ENCODE assay signal across 26 mouse cellular contexts in genomic region chr13:54299295-54299694, GRCm38 (mm10).
DNase-seq lines count a peak whose midpoint lies in the region; ATAC-seq lines count a peak whose summit lies in the region.
"Had no signal": no experiment of that assay in that cellular context is flagged by ENCODE, and none has a peak within 500 bp of the region (broad histone marks: within the 10 kb centered on the region; RNA-seq: fewer than 3 reads in every experiment).

No protein-coding gene starts in this region.

- no peak for ATAC-seq in midbrain, embryonic 15.5 days (replicated peaks)
- ATAC-seq: forebrain, postnatal 0 days had no signal

- 92% methylated on average over 5 of the region's 5 CpGs for WGBS in midbrain, embryonic 15.5 days
- WGBS in midbrain, embryonic 10.5 days = 91% methylated on average over 5 of the region's 5 CpGs

- H3K4me2 ChIP-seq in midbrain, embryonic 15.5 days = no peak overlapping the region
- H3K4me2 ChIP-seq: embryonic facial prominence, embryonic 13.5 days; heart, embryonic 15.5 days; hindbrain, embryonic 13.5 days; limb, embryonic 12.5 days; liver, embryonic 15.5 days; lung, embryonic 14.5 days; neural tube, embryonic 12.5 days had no signal

- DNase-seq in heart, adult 11 months = peak; percentile 60
- DNase-seq in heart, postnatal 36 days = no peak
- DNase-seq in midbrain, embryonic 10.5 days (ENCODE audit: low spot score) = no peak
- peak; percentile 74 for DNase-seq in cerebellum, adult 9-11 months
- no peak for DNase-seq in gastrocnemius, adult 18-20 months (ENCODE audit: low spot score)
- DNase-seq: adrenal gland, postnatal 25 days; B cell, adult 2 months; gastrocnemius, postnatal 14 days; kidney, adult 11 months; kidney, postnatal 36 days; lung, postnatal 14 days; right cerebral cortex, postnatal 14 days; thymus, postnatal 4 days had no signal

- no peak overlapping the region for H3K9ac ChIP-seq in midbrain, embryonic 15.5 days
- H3K9ac ChIP-seq: embryonic facial prominence, embryonic 13.5 days; forebrain, postnatal 0 days; heart, embryonic 15.5 days; hindbrain, embryonic 13.5 days; limb, embryonic 12.5 days; liver, embryonic 15.5 days; lung, embryonic 14.5 days; neural tube, embryonic 12.5 days had no signal

- H3K4me1 ChIP-seq in midbrain, embryonic 15.5 days = peaks cover 34% of the 10 kb centered on the region
- H3K4me1 ChIP-seq in midbrain, embryonic 10.5 days = peaks cover 40% of the 10 kb centered on the region

- H3K27ac ChIP-seq in midbrain, embryonic 15.5 days = peak overlapping the region; percentile 63; the same call in 1 of the 2 replicates
- no peak overlapping the region for H3K27ac ChIP-seq in midbrain, embryonic 10.5 days (replicated peaks)
- H3K27ac ChIP-seq: embryonic facial prominence, embryonic 13.5 days; forebrain, embryonic 10.5 days; heart, embryonic 10.5 days; heart, embryonic 15.5 days; layer of hippocampus, adult 2 months; left cerebral cortex, adult 2 months; limb, embryonic 12.5 days; liver, embryonic 15.5 days; neural tube, embryonic 12.5 days had no signal

- no peaks in the 10 kb centered on the region for H3K27me3 ChIP-seq in midbrain, embryonic 15.5 days (replicated peaks)
- H3K27me3 ChIP-seq in midbrain, embryonic 10.5 days (ENCODE audit: low read depth, poor library complexity, severe bottlenecking) = peaks cover 56% of the 10 kb centered on the region
- H3K27me3 ChIP-seq: embryonic facial prominence, embryonic 13.5 days; heart, embryonic 15.5 days; hindbrain, embryonic 13.5 days; neural tube, embryonic 12.5 days had no signal

- no peak overlapping the region for H3K4me3 ChIP-seq in midbrain, embryonic 15.5 days
- H3K4me3 ChIP-seq in midbrain, embryonic 10.5 days = no peak overlapping the region
- H3K4me3 ChIP-seq: embryonic facial prominence, embryonic 13.5 days; forebrain, embryonic 10.5 days; heart, embryonic 10.5 days; heart, embryonic 15.5 days; hindbrain, embryonic 13.5 days; layer of hippocampus, adult 2 months; left cerebral cortex, adult 2 months; limb, embryonic 12.5 days; liver, embryonic 15.5 days; neural tube, embryonic 12.5 days had no signal

- no peaks in the 10 kb centered on the region for H3K36me3 ChIP-seq in midbrain, embryonic 15.5 days (replicated peaks)
- H3K36me3 ChIP-seq in midbrain, embryonic 10.5 days = no peaks in the 10 kb centered on the region
- H3K36me3 ChIP-seq: embryonic facial prominence, embryonic 13.5 days; forebrain, embryonic 10.5 days; heart, embryonic 10.5 days; heart, embryonic 15.5 days; hindbrain, embryonic 13.5 days; limb, embryonic 12.5 days; liver, embryonic 15.5 days; neural tube, embryonic 12.5 days had no signal

- intact Hi-C loops in heart, postnatal 36 days (cut with DNase I) = no loop called here

- H3K9me3 ChIP-seq in midbrain, embryonic 15.5 days = no peaks in the 10 kb centered on the region
- H3K9me3 ChIP-seq in midbrain, embryonic 10.5 days (replicated peaks) = no peaks in the 10 kb centered on the region
- H3K9me3 ChIP-seq: embryonic facial prominence, embryonic 13.5 days; forebrain, embryonic 10.5 days; heart, embryonic 10.5 days; heart, embryonic 15.5 days; hindbrain, embryonic 13.5 days; limb, embryonic 12.5 days; liver, embryonic 15.5 days; neural tube, embryonic 12.5 days had no signal

Comparison
In these comparisons a context has a peak if more than half of its experiments do, and no peak if none do; other contexts are left out.
1. DNase-seq: peak in heart, adult 11 months (single experiment) and cerebellum, adult 9-11 months (single experiment); none in heart, postnatal 36 days (0 of 2), midbrain, embryonic 10.5 days (single experiment) and gastrocnemius, adult 18-20 months (single experiment).